Mouse (Mus musculus) liver, embryonic 14 days (tissue): ENCODE results near the gene Dmkn. TPM values are rescaled to one million over a fixed set of nuclear protein-coding genes. Genes with fewer than 3 reads are reported as not detected.

Source experiments
- polyA plus RNA-seq: library from polyadenylated mRNA; depleted of rRNA; stranded (reverse); fragments of >200 nt; gene quantifications from 2 replicates; pipeline ENCODE4 v1.2.3, GENCODE M21; 2012; rRNA removed

Dmkn gene
- 0.16 and 0.25 TPM in 2 replicates for polyA plus RNA-seq

DNA sequence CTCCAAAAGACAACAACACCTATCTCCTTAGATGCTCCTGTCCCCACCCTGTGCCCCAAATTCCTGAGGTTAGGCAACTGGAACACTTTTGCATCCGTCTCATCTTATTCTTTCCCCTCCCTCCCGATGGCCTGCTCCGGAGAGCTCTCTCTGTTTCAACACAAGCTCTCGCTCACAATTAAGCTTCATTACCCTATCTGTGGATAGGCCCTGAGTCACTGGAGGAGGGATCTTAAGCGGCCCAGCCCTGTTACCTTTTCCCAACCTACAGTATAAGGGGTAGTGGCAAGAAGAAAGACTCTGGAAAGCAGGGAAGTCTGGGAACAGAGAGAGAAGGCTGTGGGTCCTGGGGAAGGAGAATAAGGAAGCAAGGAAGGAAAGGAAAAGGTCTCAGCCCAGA is at the start of gene Dmkn:
TSS of gene Dmkn (plus strand) at position 301 of the 400 bp plus-strand sequence.

DNA sequence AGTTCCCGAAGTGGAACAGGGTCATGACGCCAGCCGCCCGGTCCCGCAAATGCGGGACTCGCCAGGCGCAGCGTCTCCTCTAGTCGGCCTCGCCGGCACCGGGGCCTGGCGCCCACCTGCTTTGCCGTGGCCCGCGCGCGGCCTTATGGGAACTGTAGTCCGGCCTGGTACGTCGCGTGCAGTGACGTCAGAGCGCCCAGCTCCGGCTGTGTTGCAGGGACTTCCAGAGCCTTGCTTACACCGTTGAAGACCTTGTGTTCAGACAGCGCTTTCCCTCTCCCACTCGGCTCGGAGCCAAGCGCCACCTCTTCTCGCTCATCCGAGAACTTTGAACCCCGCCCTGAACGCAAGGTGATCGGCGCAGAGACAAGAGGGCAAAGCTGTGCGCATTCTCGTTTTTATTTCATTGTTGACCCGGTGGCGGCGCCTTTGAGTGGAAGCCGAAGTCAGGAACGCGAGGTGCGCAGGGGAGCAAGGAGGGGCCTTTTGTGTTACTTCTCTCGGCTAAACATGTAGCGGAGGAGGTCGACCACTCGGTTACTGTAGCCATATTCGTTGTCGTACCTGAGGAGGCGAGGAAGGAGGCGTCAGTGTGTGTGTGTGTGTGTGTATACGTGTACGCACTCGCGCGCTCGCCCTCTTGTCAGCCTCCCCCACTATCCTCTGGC is 34.0 kb upstream of the Dmkn start, which contains the start of gene Tmem147:
TSS of gene Tmem147 (minus strand) at position 145 of the 668 bp plus-strand sequence.

DNA sequence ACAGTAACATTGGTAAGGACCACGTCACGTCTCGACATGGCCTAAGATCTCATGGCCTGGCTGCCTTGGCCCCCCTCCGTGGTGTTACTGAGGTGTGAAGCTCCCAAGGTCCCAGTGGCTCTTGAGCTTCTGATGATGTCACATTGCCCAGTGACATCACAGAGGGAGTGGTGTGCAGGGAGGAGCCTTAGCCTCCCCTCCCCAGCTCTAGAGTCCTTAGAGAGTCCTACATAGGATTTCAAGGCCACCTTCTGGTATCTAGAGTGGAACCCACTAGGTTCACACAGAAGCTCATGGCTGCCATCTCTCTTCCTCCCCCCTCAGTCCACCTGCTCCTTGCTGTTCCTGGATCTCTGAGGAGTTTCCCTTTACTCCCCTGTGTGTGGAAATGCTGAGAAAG is 19.9 kb upstream of the Dmkn start, which contains the start of gene Gapdhs:
TSS of gene Gapdhs (minus strand) at position 65 of the 400 bp plus-strand sequence.

DNA sequence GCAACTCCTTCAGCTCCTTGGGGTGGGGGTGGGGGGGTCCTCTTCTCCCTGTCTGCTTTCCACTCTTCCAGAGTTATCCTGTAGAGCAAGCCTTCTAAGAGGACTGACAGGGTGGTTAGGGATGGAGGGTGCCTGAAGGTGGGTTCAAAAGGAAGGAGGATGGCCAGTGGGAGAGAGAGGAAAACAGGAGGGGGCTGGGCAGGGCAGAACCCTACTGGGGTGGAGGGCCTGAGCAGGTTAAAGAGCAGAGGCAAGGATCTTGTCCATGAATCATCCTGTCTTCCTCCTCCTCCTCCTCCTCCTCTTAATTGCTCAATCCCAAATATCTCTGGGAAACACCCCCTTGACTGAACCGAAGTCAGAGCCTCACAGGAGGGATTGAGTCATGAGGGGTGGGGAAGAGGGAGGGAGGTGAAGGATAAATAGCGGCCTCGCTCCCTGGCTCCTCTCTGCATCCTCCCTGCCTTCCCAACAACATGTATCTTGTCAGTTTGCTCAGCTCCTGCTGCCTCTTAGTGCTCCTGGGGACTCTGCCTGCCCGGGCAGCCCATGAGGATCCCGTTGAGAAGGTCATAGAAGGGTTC is 12.4 kb upstream of the Dmkn start, which contains the start of gene Sbsn:
TSS of gene Sbsn (plus strand) at position 386 of the 584 bp plus-strand sequence.

DNA sequence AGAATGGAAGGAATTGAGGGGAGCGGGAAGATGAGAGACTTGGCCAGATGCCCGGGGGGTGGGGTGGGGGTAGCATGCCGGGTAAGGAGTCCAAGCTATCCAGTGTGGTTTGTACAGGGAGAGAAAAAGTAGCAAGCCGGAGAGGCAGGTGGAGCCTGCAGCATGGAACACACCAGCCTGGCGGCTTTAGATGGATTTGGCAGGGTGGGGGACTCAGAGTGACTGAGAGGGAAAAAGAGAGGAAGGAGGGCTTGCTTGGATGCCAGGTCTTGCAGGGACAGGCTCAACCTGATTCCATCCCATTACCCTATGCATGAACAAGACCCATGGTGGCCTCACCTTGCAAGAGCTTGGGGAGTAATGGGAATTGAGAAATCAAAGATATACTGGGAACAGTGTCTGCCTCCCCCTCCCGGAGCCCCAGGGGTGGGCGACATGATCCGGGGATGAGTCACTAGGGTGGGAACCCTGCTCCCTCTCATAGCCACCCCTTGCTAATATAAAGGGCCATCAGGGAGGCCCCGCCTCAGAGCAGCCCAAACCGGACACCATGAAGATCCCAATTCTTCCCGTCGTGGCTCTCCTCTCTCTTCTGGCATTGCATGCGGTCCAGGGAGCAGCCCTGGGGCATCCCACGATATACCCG is 23.9 kb downstream of the Dmkn start, which contains the start of gene Krtdap:
TSS of gene Krtdap (plus strand) at position 520 of the 646 bp plus-strand sequence.

DNA sequence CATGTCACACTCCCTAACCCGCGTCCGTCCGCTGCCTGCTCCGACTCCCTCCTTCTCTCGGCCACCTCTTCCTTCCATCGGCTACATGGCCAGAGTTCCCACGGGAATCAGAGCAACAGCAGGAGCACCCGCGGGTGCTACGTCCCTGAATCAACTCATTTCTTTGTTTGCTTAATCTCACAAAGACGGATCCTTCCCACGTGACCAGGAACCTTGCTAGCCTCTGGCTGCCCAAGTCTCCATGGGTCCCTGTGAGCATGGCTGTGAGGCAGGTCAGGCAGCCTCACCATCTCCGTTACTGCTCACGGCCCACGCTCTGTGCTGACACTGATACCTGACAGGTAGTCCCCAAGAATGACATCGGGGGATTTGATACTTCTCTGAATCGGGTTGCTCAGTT is 60.1 kb downstream of the Dmkn start, which contains the start of gene Ffar2:
TSS of gene Ffar2 (minus strand) at position 101 of the 400 bp plus-strand sequence.

Other genes with a start within 250 kb of the Dmkn start
- 5.9 and 7.3 TPM in 2 replicates for gene Arhgap33, start 228.7 kb upstream of the Dmkn start, polyA plus RNA-seq
- gene Hspb6, start 211.6 kb upstream of the Dmkn start, polyA plus RNA-seq: 3.4 and 3.7 TPM in 2 replicates
- 5.0 and 6.7 TPM in 2 replicates for gene Proser3, start 211.5 kb upstream of the Dmkn start, polyA plus RNA-seq
- gene Lin37, start 203.9 kb upstream of the Dmkn start, polyA plus RNA-seq: 14.5 and 16.8 TPM in 2 replicates
- 30.3 and 31.5 TPM in 2 replicates for gene U2af1l4, start 200.5 kb upstream of the Dmkn start, polyA plus RNA-seq
- gene Gm49396, start 200.4 kb upstream of the Dmkn start, polyA plus RNA-seq: 1.0 and 1.8 TPM in 2 replicates
- gene Psenen, start 200.1 kb upstream of the Dmkn start, polyA plus RNA-seq: 52.6 and 62.2 TPM in 2 replicates
- gene Igflr1, start 198.3 kb upstream of the Dmkn start, polyA plus RNA-seq: 1.6 and 1.8 TPM in 2 replicates
- 9.7 and 11.2 TPM in 2 replicates for gene Kmt2b, start 175.0 kb upstream of the Dmkn start, polyA plus RNA-seq
- gene Zbtb32, start 164.8 kb upstream of the Dmkn start, polyA plus RNA-seq: 0.03 and 0.09 TPM in 2 replicates
- 0.21 and 0.71 TPM in 2 replicates for gene Upk1a, start 150.9 kb upstream of the Dmkn start, polyA plus RNA-seq
- 430 and 478 TPM in 2 replicates for gene Cox6b1, start 137.6 kb upstream of the Dmkn start, polyA plus RNA-seq
- gene Etv2, start 127.9 kb upstream of the Dmkn start, polyA plus RNA-seq: 0.03 TPM in 1 of 2 replicates, not detected in the other
- 21.9 and 25.1 TPM in 2 replicates for gene Rbm42, start 113.4 kb upstream of the Dmkn start, polyA plus RNA-seq
- 24.1 and 28.2 TPM in 2 replicates for gene Haus5, start 98.8 kb upstream of the Dmkn start, polyA plus RNA-seq
- not detected in 2 replicates for gene Pmis2, start 92.2 kb upstream of the Dmkn start, polyA plus RNA-seq
- gene 2200002J24Rik, start 64.8 kb upstream of the Dmkn start, polyA plus RNA-seq: 0.09 and 0.21 TPM in 2 replicates
- 0.74 and 0.90 TPM in 2 replicates for gene Atp4a, start 51.5 kb upstream of the Dmkn start, polyA plus RNA-seq
- 56.5 and 63.8 TPM in 2 replicates for gene Tmem147, start 34.2 kb upstream of the Dmkn start, polyA plus RNA-seq
- gene Gapdhs, start 20.1 kb upstream of the Dmkn start, polyA plus RNA-seq: not detected in 2 replicates
- gene Sbsn, start 12.3 kb upstream of the Dmkn start, polyA plus RNA-seq: 0.61 and 0.74 TPM in 2 replicates
- 0.20 TPM in 1 of 2 replicates, not detected in the other for gene Krtdap, start 24.1 kb downstream of the Dmkn start, polyA plus RNA-seq
- gene Ffar2, start 60.0 kb downstream of the Dmkn start, polyA plus RNA-seq: 0.31 and 0.33 TPM in 2 replicates
- gene Ffar3, start 92.4 kb downstream of the Dmkn start, polyA plus RNA-seq: not detected in 2 replicates
- gene Ffar1, start 97.8 kb downstream of the Dmkn start, polyA plus RNA-seq: not detected in 2 replicates
- gene Cd22, start 116.6 kb downstream of the Dmkn start, polyA plus RNA-seq: 0.23 and 0.37 TPM in 2 replicates
- gene Mag, start 151.1 kb downstream of the Dmkn start, polyA plus RNA-seq: 0.17 and 0.22 TPM in 2 replicates
- not detected in 2 replicates for gene Hamp2, start 160.9 kb downstream of the Dmkn start, polyA plus RNA-seq
- gene Hamp, start 180.3 kb downstream of the Dmkn start, polyA plus RNA-seq: 11.4 and 20.4 TPM in 2 replicates
- 45.8 and 51.7 TPM in 2 replicates for gene Usf2, start 193.0 kb downstream of the Dmkn start, polyA plus RNA-seq
- gene Lsr, start 209.7 kb downstream of the Dmkn start, polyA plus RNA-seq: 11.5 and 13.7 TPM in 2 replicates
- gene Fam187b, start 210.0 kb downstream of the Dmkn start, polyA plus RNA-seq: 1.3 TPM in 2 replicates